Mouse (Mus musculus): ENCODE data around the gene Cox20.
"Not testable (repeated sequence)": the region's sequence is repeated elsewhere in the genome, so short reads cannot be mapped to it uniquely, and the experiment has no call there.

Gene Cox20

GRCm38 (mm10) chr1:178320723-178321590 is 2.0 kb downstream of the Cox20 start:
- DNase-seq: peak; percentile 32

- no peak for DNase-seq
Observed at GRCm38 (mm10) chr1:178321730-178322357, 2.9 kb downstream of the Cox20 start.

GRCm38 (mm10) chr1:178323235-178323634 is 4.3 kb downstream of the Cox20 start:
- DNase-seq: no peak

GRCm38 (mm10) chr1:178324568-178324967 is 5.6 kb downstream of the Cox20 start:
- no peak for DNase-seq

DNA sequence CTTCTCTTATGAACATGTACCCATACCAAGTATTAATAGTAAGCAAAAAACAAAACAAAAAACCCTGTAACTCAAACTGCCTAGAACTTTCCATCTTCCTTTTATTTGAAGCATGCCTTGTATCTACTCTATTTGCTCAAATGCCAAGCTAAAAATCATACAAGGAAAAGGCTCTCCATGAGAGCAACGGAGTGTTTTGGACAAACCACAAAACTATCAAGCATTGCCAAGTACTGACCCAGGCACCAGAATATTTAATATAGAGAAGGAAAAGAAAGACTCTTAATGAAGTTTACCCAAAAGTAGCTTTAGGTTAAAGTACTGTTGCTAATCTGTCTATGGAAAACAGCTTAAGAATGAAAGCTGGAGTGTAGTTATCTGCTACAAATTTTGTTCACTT is 7.4 kb downstream of the Cox20 start:
- DNase-seq: no peak

GRCm38 (mm10) chr1:178326950-178327349 is 8.0 kb downstream of the Cox20 start:
- no peak for DNase-seq

GRCm38 (mm10) chr1:178329017-178329416 is 10.1 kb downstream of the Cox20 start:
- DNase-seq: no peak

DNA sequence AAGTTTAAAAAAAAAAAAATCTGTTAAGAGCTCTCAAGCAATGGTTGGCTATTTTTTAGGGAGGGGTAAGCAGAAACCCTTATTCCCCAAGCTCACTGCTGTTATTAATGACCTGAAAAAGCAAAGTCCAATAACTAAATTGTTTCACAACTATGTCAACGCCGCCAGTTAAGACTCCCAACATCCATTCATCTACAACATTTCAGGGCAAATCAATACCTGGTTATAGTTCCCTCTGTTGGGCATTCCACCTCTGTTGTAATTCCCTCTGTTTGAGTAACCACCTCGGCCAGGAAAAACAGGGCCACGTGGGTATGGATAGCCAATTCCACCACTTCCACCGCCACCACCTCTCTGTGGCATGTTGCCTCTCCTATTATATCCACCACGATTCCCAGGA is 11.0 kb downstream of the Cox20 start:
- no peak for DNase-seq

DNA sequence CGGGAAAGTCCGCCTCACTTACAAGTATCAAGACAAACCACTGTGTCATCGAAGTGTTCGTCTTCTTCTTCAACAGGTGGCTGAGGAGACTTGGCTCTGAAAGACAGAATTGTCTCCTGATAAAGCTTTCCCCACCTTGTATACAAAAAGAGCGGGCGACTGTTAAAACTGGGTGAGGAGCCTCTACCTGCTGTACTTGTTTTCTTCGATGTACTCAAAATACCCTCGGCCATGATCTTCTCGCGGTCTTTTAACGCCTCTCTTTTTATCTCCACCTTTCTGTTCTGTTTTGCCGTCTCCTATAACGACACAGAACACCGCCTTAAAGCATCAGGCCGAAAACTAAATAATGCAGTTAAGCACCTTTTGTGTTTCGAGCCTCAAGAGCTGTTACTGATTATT is 16.9 kb downstream of the Cox20 start:
- DNase-seq: peak; percentile 17

- DNase-seq: peak; percentile 97
Observed at GRCm38 (mm10) chr1:178336289-178336775, 17.4 kb downstream of the Cox20 start.

GRCm38 (mm10) chr1:178336777-178337481 is 18.0 kb downstream of the Cox20 start:
- no peak for DNase-seq

- peak; percentile 100 for DNase-seq
Observed at GRCm38 (mm10) chr1:178337551-178338317, 18.8 kb downstream of the Cox20 start, which contains the start of gene Hnrnpu. TSS of gene Hnrnpu (minus strand) at chr1:178337797.

GRCm38 (mm10) chr1:178338318-178338641 is 19.4 kb downstream of the Cox20 start:
- DNase-seq: peak; percentile 64

- no peak for DNase-seq
Observed at GRCm38 (mm10) chr1:178340213-178340612, 21.3 kb downstream of the Cox20 start.

DNA sequence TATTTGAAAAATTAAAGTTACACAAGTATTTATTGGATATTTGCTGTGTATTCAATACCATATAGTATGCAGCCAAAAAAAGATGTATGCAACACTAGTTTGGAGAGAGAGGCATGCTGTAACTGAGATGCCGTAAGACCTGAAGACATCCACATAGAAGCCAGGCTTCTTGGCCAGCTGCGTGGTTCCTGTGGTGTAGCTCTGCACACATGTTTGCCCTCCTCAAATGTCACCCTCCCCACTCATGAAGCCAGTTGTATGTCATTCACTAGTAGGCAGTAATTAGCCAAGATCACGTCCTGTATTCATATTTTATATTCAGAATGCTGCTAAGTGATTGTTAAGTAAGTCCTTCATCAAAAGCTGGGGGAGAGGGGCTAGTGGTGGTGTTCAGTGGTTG is 22.5 kb downstream of the Cox20 start:
- no peak for DNase-seq

GRCm38 (mm10) chr1:178342063-178342462 is 23.1 kb downstream of the Cox20 start:
- DNase-seq: no peak

DNA sequence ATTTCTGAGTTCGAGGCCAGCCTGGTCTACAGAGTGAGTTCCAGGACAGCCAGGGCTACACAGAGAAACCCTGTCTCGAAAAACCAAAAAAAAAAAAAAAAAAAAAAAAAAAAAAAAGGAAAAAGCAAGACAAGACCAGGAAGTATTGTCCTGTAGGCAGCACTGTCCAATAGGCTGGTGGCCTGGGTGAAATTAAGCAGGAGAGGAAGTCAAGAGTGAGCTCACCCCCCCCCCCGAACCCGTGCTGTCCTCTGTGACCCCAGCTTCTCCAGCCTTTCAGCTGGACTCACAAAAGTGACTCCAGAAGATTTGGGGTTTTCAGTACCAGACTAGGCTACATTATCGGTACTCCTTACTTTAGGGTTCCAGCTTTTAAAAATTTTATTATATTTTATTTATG is 23.7 kb downstream of the Cox20 start:
- no peak for DNase-seq

GRCm38 (mm10) chr1:178344071-178344805 is 25.3 kb downstream of the Cox20 start:
- not testable (repeated sequence) for DNase-seq

DNA sequence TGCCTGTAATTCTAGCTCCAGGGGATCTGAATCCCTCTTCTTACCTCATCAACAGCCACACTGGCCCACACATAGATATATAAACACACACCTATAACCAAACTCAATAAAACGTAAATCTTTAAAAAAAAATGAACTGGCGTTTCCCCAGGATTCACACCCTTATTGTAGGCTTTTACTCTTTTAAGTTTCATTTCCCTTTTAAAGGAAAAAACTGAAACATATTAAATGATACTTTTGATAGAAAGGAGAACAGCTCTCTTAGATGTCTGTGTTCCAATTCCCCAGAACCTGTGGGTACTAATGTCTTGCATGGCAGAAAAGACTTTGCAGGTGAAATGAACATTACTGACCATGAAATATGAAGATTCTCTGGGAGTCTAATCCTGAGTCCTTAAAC is 31.9 kb downstream of the Cox20 start:
- DNase-seq: no peak

GRCm38 (mm10) chr1:178351643-178352042 is 32.7 kb downstream of the Cox20 start:
- no peak for DNase-seq

- no peak for DNase-seq
Observed at GRCm38 (mm10) chr1:178354576-178354975, 35.6 kb downstream of the Cox20 start.
